Mouse (Mus musculus) forebrain, postnatal 0 days (tissue): ENCODE results near the gene Alpk3. TPM values are rescaled to one million over a fixed set of nuclear protein-coding genes. Genes with fewer than 3 reads are reported as not detected.
"Not testable (repeated sequence)": the region's sequence is repeated elsewhere in the genome, so short reads cannot be mapped to it uniquely, and the experiment has no call there.

ENCODE experiments used
- ATAC-seq: fragments of 200-750 bp; cut with Nextera tagmentation; 2 replicates; pipeline ENCODE4 v1.8.0; 2017; ENCODE audit warnings: mild to moderate bottlenecking, moderate library complexity
- DNase-seq: peaks from one replicate; pipeline ENCODE4 v3.0.0-alpha.2; 2015
- H3K27ac ChIP-seq: fragments of 300-500 bp; sonication (generic); 2 replicates; pipeline ENCODE4 v1.5.1; 2014; ENCODE audit warnings: low read depth, mild to moderate bottlenecking, antibody characterized with exemption, low read length, moderate library complexity, mixed read lengths
- H3K27me3 ChIP-seq: fragments of 300-500 bp; sonication (generic); 2 replicates; pipeline ENCODE4 v1.6.1; 2014; ENCODE audit warnings: mild to moderate bottlenecking, low read length, mixed read lengths; ENCODE audit not compliant: insufficient read depth
- H3K36me3 ChIP-seq: fragments of 300-500 bp; sonication (generic); 2 replicates; pipeline ENCODE4 v1.6.1; 2014; ENCODE audit warnings: mild to moderate bottlenecking, moderate library complexity; ENCODE audit not compliant: insufficient read depth
- H3K4me1 ChIP-seq: fragments of 300-500 bp; sonication (generic); 2 replicates; pipeline ENCODE4 v1.6.1; 2014; ENCODE audit warnings: antibody characterized with exemption; ENCODE audit not compliant: insufficient read depth
- H3K4me2 ChIP-seq: fragments of 300-500 bp; sonication (generic); 2 replicates; pipeline ENCODE4 v1.6.1; 2014; ENCODE audit warnings: low read depth, mild to moderate bottlenecking, moderate library complexity
- H3K4me3 ChIP-seq: fragments of 300-500 bp; sonication (generic); 2 replicates; pipeline ENCODE4 v1.5.1; 2014; ENCODE audit warnings: low read depth, low read length, mixed read lengths
- H3K9ac ChIP-seq: fragments of 300-500 bp; sonication (generic); 2 replicates; pipeline ENCODE4 v1.6.1; 2014; ENCODE audit warnings: mild to moderate bottlenecking
- H3K9me3 ChIP-seq: fragments of 300-500 bp; sonication (generic); 2 replicates; pipeline ENCODE4 v1.6.1; 2016; ENCODE audit warnings: low read length
- CTCF ChIP-seq: sonication (generic); IDR thresholded peaks from 2 replicates; pipeline ENCODE4 v1.5.1; 2016; ENCODE audit warnings: antibody characterized with exemption, control low read depth, low read depth
- WGBS: fragments of 180-500 bp; shearing (Covaris S2); extraction: QIAGEN DNeasy Blood & Tissue Kit; methylation state at CpG from one replicate; pipeline ENCODE4 v1.1.7; 2014; 5-methylcytosine and 5-hydroxymethylcytosine counted together
- polyA plus RNA-seq: library from polyadenylated mRNA; unstranded; fragments of >200 nt; fragmentation: Nextera tagmentation; extraction: Ambion mirVana; gene quantifications from 2 replicates; pipeline ENCODE4 v1.2.1, GENCODE M21; 2015
- total RNA-seq: library from RNA; depleted of rRNA; stranded (reverse); fragments of >200 nt; gene quantifications from 2 replicates; pipeline ENCODE4 v1.2.3, GENCODE M21; 2014

Alpk3 gene
- total and polyA plus RNA-seq, 2 experiments from 2014 or later: 0.07 to 0.43 TPM

DNA sequence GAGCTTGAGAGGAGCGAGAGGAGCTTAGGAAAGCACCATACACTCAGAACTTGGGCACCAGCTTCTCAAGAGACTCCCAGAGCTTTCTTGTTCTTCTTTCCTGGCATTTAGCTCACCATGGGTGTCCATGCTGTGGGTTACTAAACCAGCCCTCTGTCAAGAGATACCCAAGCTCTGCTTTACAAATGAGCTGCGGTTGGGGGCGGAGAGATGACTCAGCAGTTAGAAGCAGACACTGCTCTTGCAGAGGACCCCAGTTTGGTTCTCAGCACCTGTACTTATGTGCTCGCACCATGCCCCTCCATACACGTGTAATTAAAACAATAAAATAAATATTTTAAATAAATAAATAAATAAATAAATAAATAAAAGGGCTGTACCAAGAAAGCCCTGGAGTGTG is 79.9 kb downstream of the Alpk3 start:
- ATAC-seq (no peak), DNase-seq (no peak)
- Histone ChIP-seq H3K4me1 (no peaks in the 10 kb centered on the region), H3K36me3 (no peaks in the 10 kb centered on the region), H3K27me3 (no peaks in the 10 kb centered on the region), H3K4me3 (no peak overlapping the region), H3K9me3 (no peaks in the 10 kb centered on the region), H3K27ac (no peak overlapping the region), H3K9ac (no peak overlapping the region), H3K4me2 (no peak overlapping the region)
- 85% methylated on average over 5 of the region's 5 CpGs for WGBS
- TF ChIP-seq CTCF: no peak

- Histone ChIP-seq H3K4me2 (no peak overlapping the region), H3K27me3 (no peaks in the 10 kb centered on the region), H3K27ac (no peak overlapping the region), H3K9me3 (no peaks in the 10 kb centered on the region), H3K4me1 (no peaks in the 10 kb centered on the region), H3K9ac (no peak overlapping the region), H3K36me3 (no peaks in the 10 kb centered on the region), H3K4me3 (no peak overlapping the region)
- no peak for TF ChIP-seq CTCF
- DNase-seq: no peak
- ATAC-seq: no peak
- 93% methylated on average over 7 of the region's 7 CpGs for WGBS
These were observed 81.7 kb downstream of the Alpk3 start for GRCm38 (mm10) chr7:81139100-81139499.

DNA sequence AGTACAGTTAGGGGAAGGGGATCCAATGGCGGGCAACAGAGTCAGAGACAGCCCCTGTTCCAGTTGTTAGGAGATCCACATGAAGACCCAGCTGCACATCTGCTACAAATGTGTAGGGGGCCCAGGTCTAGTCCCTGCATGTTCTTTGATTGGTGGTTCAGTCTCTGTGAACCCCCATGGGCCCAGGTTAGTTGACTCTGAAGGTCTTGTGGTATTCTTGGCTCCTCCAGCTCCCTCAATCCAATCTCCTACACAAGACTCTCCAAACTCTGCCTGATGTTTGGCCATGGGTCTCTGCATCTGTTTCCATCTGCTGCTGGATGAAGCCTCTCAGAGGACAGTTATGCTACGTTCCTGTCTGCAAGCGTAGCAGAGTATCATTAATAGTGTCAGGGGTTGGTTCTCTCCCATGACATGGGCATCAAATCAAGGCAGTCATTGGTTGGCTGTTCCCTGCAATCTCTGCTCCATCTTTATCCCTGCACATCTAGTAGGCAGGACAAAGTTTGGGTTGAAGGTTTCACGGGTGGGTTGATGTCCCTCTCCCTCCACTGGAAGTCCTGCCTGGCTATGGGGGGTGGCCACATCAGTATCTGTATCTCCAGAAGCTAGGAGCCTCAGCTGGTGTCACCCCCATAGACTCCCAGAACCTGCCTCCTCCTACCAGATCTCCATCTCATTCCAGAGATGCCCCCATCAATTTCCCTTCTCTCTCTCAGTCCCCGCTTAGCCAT is 82.4 kb downstream of the Alpk3 start:
- no peak overlapping the region for H3K4me3 ChIP-seq
- no peak overlapping the region for H3K27ac ChIP-seq
- H3K27me3 ChIP-seq: no peaks in the 10 kb centered on the region
- no peaks in the 10 kb centered on the region for H3K9me3 ChIP-seq
- no peak for DNase-seq
- ATAC-seq: no peak
- no peak overlapping the region for H3K9ac ChIP-seq
- H3K4me2 ChIP-seq: no peak overlapping the region
- H3K4me1 ChIP-seq: no peaks in the 10 kb centered on the region
- TF ChIP-seq CTCF: no peak
- no peaks in the 10 kb centered on the region for H3K36me3 ChIP-seq
- 83% methylated on average over 5 of the region's 5 CpGs for WGBS

DNA sequence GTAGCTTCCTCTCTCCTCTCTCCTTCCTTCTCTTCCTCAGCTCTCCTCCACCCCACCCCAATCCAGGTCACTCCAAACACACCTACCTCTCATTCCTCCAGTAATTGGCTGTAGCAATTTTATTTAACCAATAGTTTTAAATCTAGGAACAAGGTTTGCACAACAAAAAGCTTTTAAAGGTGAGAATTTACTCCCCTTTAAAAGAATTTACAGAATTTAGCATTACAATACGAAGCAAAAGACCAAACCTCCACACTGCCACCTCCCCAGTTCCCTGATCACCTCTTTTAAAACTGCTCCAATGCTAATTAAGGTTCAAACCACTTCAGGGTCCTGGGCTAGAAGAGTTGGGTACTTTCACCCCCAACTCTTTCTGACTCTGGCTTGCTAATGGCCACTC is 84.1 kb downstream of the Alpk3 start:
- Histone ChIP-seq H3K4me3 (no peak overlapping the region), H3K4me1 (no peaks in the 10 kb centered on the region), H3K27me3 (no peaks in the 10 kb centered on the region), H3K36me3 (no peaks in the 10 kb centered on the region), H3K9ac (no peak overlapping the region), H3K9me3 (no peaks in the 10 kb centered on the region), H3K27ac (no peak overlapping the region), H3K4me2 (no peak overlapping the region)
- DNase-seq: no peak
- no peak for TF ChIP-seq CTCF
- ATAC-seq: no peak
- WGBS: 69% methylated on average over 1 of the region's 1 CpGs

DNA sequence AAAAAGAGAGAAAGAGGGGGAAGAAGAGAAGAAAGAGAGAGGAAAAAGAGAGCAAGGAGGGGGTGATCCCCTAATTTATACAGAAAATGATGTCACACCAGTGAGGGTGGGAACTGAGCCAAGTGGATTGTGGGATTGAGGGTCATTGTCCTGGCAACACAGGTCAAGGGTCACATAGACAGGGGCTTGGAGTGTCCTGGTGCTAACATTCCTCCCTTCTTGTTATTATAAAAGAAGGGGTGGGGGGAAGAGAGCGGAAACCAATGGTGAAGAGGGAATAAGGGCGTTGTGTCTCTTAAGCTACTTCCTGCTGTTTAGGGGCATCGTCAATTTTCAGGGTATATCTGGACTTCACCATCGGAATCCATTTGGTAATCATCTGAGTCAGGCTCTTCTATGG is 85.7 kb downstream of the Alpk3 start:
- WGBS: 75% methylated on average over 4 of the region's 4 CpGs
- ATAC-seq: not testable (repeated sequence)

DNA sequence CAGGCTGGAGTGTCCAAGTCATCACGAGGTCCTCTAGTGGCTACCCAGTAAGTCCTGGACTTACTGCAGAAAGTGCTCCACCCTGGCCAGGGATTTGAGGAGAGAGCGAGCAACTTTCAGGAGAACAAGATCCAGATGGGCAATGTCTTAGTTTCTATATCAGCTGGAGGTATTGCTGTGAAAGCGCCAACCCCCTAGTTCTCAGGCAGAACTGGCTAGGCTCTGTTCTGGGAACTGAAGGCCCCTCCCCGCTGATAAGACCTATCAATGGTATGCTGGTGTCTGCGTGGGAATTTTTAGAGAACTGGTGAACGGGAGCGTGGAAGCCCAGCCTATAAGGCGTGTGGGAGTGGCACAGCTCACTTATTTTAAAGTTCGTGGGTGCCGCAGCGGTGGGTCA is 92.4 kb downstream of the Alpk3 start:
- H3K9ac ChIP-seq: no peak overlapping the region
- no peak overlapping the region for H3K4me3 ChIP-seq
- no peaks in the 10 kb centered on the region for H3K9me3 ChIP-seq
- no peak for ATAC-seq
- no peak for DNase-seq
- no peak overlapping the region for H3K27ac ChIP-seq
- TF ChIP-seq CTCF: no peak
- H3K4me2 ChIP-seq: no peak overlapping the region
- H3K27me3 ChIP-seq: no peaks in the 10 kb centered on the region
- 93% methylated on average over 11 of the region's 11 CpGs for WGBS
- H3K4me1 ChIP-seq: no peaks in the 10 kb centered on the region
- no peaks in the 10 kb centered on the region for H3K36me3 ChIP-seq

More for the DNA sequence above, 85.7 kb downstream of the Alpk3 start:
- not testable (repeated sequence) for H3K4me3 ChIP-seq, H3K4me1 ChIP-seq, H3K27me3 ChIP-seq, H3K36me3 ChIP-seq, H3K9me3 ChIP-seq, DNase-seq, H3K9ac ChIP-seq, H3K4me2 ChIP-seq, H3K27ac ChIP-seq

GRCm38 (mm10) chr7:81151216-81151615 is 93.8 kb downstream of the Alpk3 start:
- no peak for TF ChIP-seq CTCF
- no peak overlapping the region for H3K9ac ChIP-seq
- no peaks in the 10 kb centered on the region for H3K9me3 ChIP-seq
- H3K27ac ChIP-seq: no peak overlapping the region
- H3K4me2 ChIP-seq: no peak overlapping the region
- DNase-seq: no peak
- H3K27me3 ChIP-seq: no peaks in the 10 kb centered on the region
- no peak overlapping the region for H3K4me3 ChIP-seq
- H3K4me1 ChIP-seq: no peaks in the 10 kb centered on the region
- no peak for ATAC-seq
- WGBS: 94% methylated on average over 8 of the region's 8 CpGs
- H3K36me3 ChIP-seq: no peaks in the 10 kb centered on the region
